Mouse (Mus musculus): Measurements from ENCODE around the gene Dock11. TPM values are rescaled to one million over a fixed set of nuclear protein-coding genes. Genes with fewer than 3 reads are reported as not detected.
A peak's percentile ranks its signal among the peaks of the same experiment; 100 is the strongest.

Dock11 gene
- polyA plus RNA-seq, 1 experiment from 2014 or later, result 9.7 TPM

GRCm38 (mm10) chrX:35898501-35898766, 9.8 kb downstream of the Dock11 start:
- 93% methylated on average over 2 of the region's 2 CpGs for WGBS
- Histone ChIP-seq H3K9ac (ENCODE audit: low read length) (no peak overlapping the region), H3K4me3 (ENCODE audit: control insufficient read depth in 1 of 2, insufficient read depth in 1 of 2, low read depth in 1 of 2, low read length in 2 of 2) (no peak overlapping the region), H3K4me1 (ENCODE audit: control insufficient read depth in 2 of 2, insufficient read depth in 2 of 2, low read length in 2 of 2) (no peaks in the 10 kb centered on the region; a peak in 1 of 4 replicates), H3K4me2 (ENCODE audit: low read length) (no peak overlapping the region), H3K27me3 (ENCODE audit: control insufficient read depth, insufficient read depth, low read length) (no peaks in the 10 kb centered on the region), H3K27ac (replicated peaks in 1 of 2; ENCODE audit: control insufficient read depth in 1 of 2, insufficient read depth in 1 of 2, low read depth in 2 of 2, low read length in 2 of 2) (no peak overlapping the region), H3K9me3 (ENCODE audit: control insufficient read depth, low read length) (no peaks in the 10 kb centered on the region), H3K36me3 (ENCODE audit: control insufficient read depth, insufficient read depth, low read length) (no peaks in the 10 kb centered on the region)
- ATAC-seq (ENCODE audit: insufficient number of reproducible peaks, insufficient read depth, low FRiP score, low read depth), result no peak

GRCm38 (mm10) chrX:35904352-35904751, 15.7 kb downstream of the Dock11 start:
- Histone ChIP-seq H3K9me3 (ENCODE audit: control insufficient read depth, low read length) (no peaks in the 10 kb centered on the region), H3K36me3 (ENCODE audit: control insufficient read depth, insufficient read depth, low read length) (no peaks in the 10 kb centered on the region), H3K4me1 (ENCODE audit: control insufficient read depth in 2 of 2, insufficient read depth in 2 of 2, low read length in 2 of 2) (no peaks in the 10 kb centered on the region), H3K27ac (replicated peaks in 1 of 2; ENCODE audit: control insufficient read depth in 1 of 2, insufficient read depth in 1 of 2, low read depth in 2 of 2, low read length in 2 of 2) (no peak overlapping the region), H3K27me3 (ENCODE audit: control insufficient read depth, insufficient read depth, low read length) (no peaks in the 10 kb centered on the region), H3K4me2 (ENCODE audit: low read length) (no peak overlapping the region), H3K9ac (ENCODE audit: low read length) (no peak overlapping the region), H3K4me3 (ENCODE audit: control insufficient read depth in 1 of 2, insufficient read depth in 1 of 2, low read depth in 1 of 2, low read length in 2 of 2) (no peak overlapping the region)
- 49% methylated on average over 7 of the region's 7 CpGs for WGBS
- no peak for ATAC-seq (ENCODE audit: insufficient number of reproducible peaks, insufficient read depth, low FRiP score, low read depth)

GRCm38 (mm10) chrX:35906696-35907330, 18.2 kb downstream of the Dock11 start:
- no peaks in the 10 kb centered on the region for H3K36me3 ChIP-seq (ENCODE audit: control insufficient read depth, insufficient read depth, low read length)
- WGBS, result 66% methylated on average over 4 of the region's 4 CpGs

GRCm38 (mm10) chrX:35919558-35919957, 30.9 kb downstream of the Dock11 start:
- Histone ChIP-seq H3K9me3 (ENCODE audit: control insufficient read depth, low read length) (no peaks in the 10 kb centered on the region), H3K27ac (replicated peaks in 1 of 2; ENCODE audit: control insufficient read depth in 1 of 2, insufficient read depth in 1 of 2, low read depth in 2 of 2, low read length in 2 of 2) (peak overlapping the region; percentile 12 to 53; a peak in 2 of 4 replicates), H3K4me3 (ENCODE audit: control insufficient read depth in 1 of 2, insufficient read depth in 1 of 2, low read depth in 1 of 2, low read length in 2 of 2) (no peak overlapping the region), H3K9ac (ENCODE audit: low read length) (no peak overlapping the region), H3K27me3 (ENCODE audit: control insufficient read depth, insufficient read depth, low read length) (no peaks in the 10 kb centered on the region), H3K36me3 (ENCODE audit: control insufficient read depth, insufficient read depth, low read length) (no peaks in the 10 kb centered on the region), H3K4me2 (ENCODE audit: low read length) (no peak overlapping the region), H3K4me1 (ENCODE audit: control insufficient read depth in 2 of 2, insufficient read depth in 2 of 2, low read length in 2 of 2) (no peaks in the 10 kb centered on the region)
- no peak for ATAC-seq (ENCODE audit: insufficient number of reproducible peaks, insufficient read depth, low FRiP score, low read depth)
- WGBS, result 81% methylated on average over 2 of the region's 2 CpGs

More at GRCm38 (mm10) chrX:35906696-35907330, 18.2 kb downstream of the Dock11 start:
- no peaks in the 10 kb centered on the region for H3K9me3 ChIP-seq (ENCODE audit: control insufficient read depth, low read length)
- no peak overlapping the region for H3K4me3 ChIP-seq (ENCODE audit: control insufficient read depth in 1 of 2, insufficient read depth in 1 of 2, low read depth in 1 of 2, low read length in 2 of 2)
- H3K27me3 ChIP-seq (ENCODE audit: control insufficient read depth, insufficient read depth, low read length), result no peaks in the 10 kb centered on the region
- ATAC-seq (ENCODE audit: insufficient number of reproducible peaks, insufficient read depth, low FRiP score, low read depth), result no peak
- no peak overlapping the region for H3K4me2 ChIP-seq (ENCODE audit: low read length)
- H3K27ac ChIP-seq (replicated peaks in 1 of 2; ENCODE audit: control insufficient read depth in 1 of 2, insufficient read depth in 1 of 2, low read depth in 2 of 2, low read length in 2 of 2), result no peak overlapping the region
- H3K4me1 ChIP-seq (ENCODE audit: control insufficient read depth in 2 of 2, insufficient read depth in 2 of 2, low read length in 2 of 2), result no peaks in the 10 kb centered on the region
- H3K9ac ChIP-seq (ENCODE audit: low read length), result no peak overlapping the region

GRCm38 (mm10) chrX:35920096-35920607, 31.5 kb downstream of the Dock11 start:
- Histone ChIP-seq H3K9ac (ENCODE audit: low read length) (no peak overlapping the region), H3K27me3 (ENCODE audit: control insufficient read depth, insufficient read depth, low read length) (no peaks in the 10 kb centered on the region), H3K4me2 (ENCODE audit: low read length) (no peak overlapping the region), H3K4me1 (ENCODE audit: control insufficient read depth in 2 of 2, insufficient read depth in 2 of 2, low read length in 2 of 2) (no peaks in the 10 kb centered on the region), H3K36me3 (ENCODE audit: control insufficient read depth, insufficient read depth, low read length) (no peaks in the 10 kb centered on the region), H3K4me3 (ENCODE audit: control insufficient read depth in 1 of 2, insufficient read depth in 1 of 2, low read depth in 1 of 2, low read length in 2 of 2) (no peak overlapping the region), H3K27ac (replicated peaks in 1 of 2; ENCODE audit: control insufficient read depth in 1 of 2, insufficient read depth in 1 of 2, low read depth in 2 of 2, low read length in 2 of 2) (peak overlapping the region; percentile 12 to 53; a peak in 3 of 4 replicates), H3K9me3 (ENCODE audit: control insufficient read depth, low read length) (no peaks in the 10 kb centered on the region)
- WGBS, result 54% methylated on average over 3 of the region's 3 CpGs
- ATAC-seq (ENCODE audit: insufficient number of reproducible peaks, insufficient read depth, low FRiP score, low read depth), result no peak

GRCm38 (mm10) chrX:35921922-35922321, 33.3 kb downstream of the Dock11 start:
- Histone ChIP-seq H3K27ac (replicated peaks in 1 of 2; ENCODE audit: control insufficient read depth in 1 of 2, insufficient read depth in 1 of 2, low read depth in 2 of 2, low read length in 2 of 2) (no peak overlapping the region), H3K9me3 (ENCODE audit: control insufficient read depth, low read length) (no peaks in the 10 kb centered on the region), H3K27me3 (ENCODE audit: control insufficient read depth, insufficient read depth, low read length) (no peaks in the 10 kb centered on the region), H3K36me3 (ENCODE audit: control insufficient read depth, insufficient read depth, low read length) (no peaks in the 10 kb centered on the region), H3K4me3 (ENCODE audit: control insufficient read depth in 1 of 2, insufficient read depth in 1 of 2, low read depth in 1 of 2, low read length in 2 of 2) (no peak overlapping the region), H3K4me1 (ENCODE audit: control insufficient read depth in 2 of 2, insufficient read depth in 2 of 2, low read length in 2 of 2) (no peaks in the 10 kb centered on the region), H3K9ac (ENCODE audit: low read length) (no peak overlapping the region), H3K4me2 (ENCODE audit: low read length) (no peak overlapping the region)
- no peak for ATAC-seq (ENCODE audit: insufficient number of reproducible peaks, insufficient read depth, low FRiP score, low read depth)
- 75% methylated on average over 3 of the region's 3 CpGs for WGBS

- no peaks in the 10 kb centered on the region for H3K27me3 ChIP-seq (ENCODE audit: control insufficient read depth, insufficient read depth, low read length)
- H3K4me1 ChIP-seq (ENCODE audit: control insufficient read depth in 2 of 2, insufficient read depth in 2 of 2, low read length in 2 of 2), result no peaks in the 10 kb centered on the region
- no peak overlapping the region for H3K4me2 ChIP-seq (ENCODE audit: low read length)
- no peak overlapping the region for H3K4me3 ChIP-seq (ENCODE audit: control insufficient read depth in 1 of 2, insufficient read depth in 1 of 2, low read depth in 1 of 2, low read length in 2 of 2)
- WGBS, result 72% methylated on average over 1 of the region's 1 CpGs
- H3K9ac ChIP-seq (ENCODE audit: low read length), result no peak overlapping the region
- H3K27ac ChIP-seq (replicated peaks in 1 of 2; ENCODE audit: control insufficient read depth in 1 of 2, insufficient read depth in 1 of 2, low read depth in 2 of 2, low read length in 2 of 2), result no peak overlapping the region
- no peak for ATAC-seq (ENCODE audit: insufficient number of reproducible peaks, insufficient read depth, low FRiP score, low read depth)
- H3K9me3 ChIP-seq (ENCODE audit: control insufficient read depth, low read length), result no peaks in the 10 kb centered on the region
- no peaks in the 10 kb centered on the region for H3K36me3 ChIP-seq (ENCODE audit: control insufficient read depth, insufficient read depth, low read length)
Observed at GRCm38 (mm10) chrX:35924705-35925264, 36.2 kb downstream of the Dock11 start.
